Mouse (Mus musculus) CH12.LX (cell line): ENCODE results near the gene Lce1f. TPM values are rescaled to one million over a fixed set of nuclear protein-coding genes. Genes with fewer than 3 reads are reported as not detected.

Experiments
- DNase-seq: peaks from one replicate; pipeline ENCODE4 v3.0.0-alpha.2; 2013; ENCODE audit errors: extremely low read depth
- H3K27ac ChIP-seq: 2 replicates; pipeline ENCODE4 v1.5.1; 2012; ENCODE audit warnings: low read depth, mild to moderate bottlenecking, control low read depth, moderate library complexity; ENCODE audit not compliant: insufficient read depth
- H3K27me3 ChIP-seq: replicated peaks from 2 replicates; pipeline ENCODE3; 2012; ENCODE audit warnings: inconsistent platforms
- H3K36me3 ChIP-seq, 2 experiments: replicated peaks in 1 of 2; 2 replicates each; pipeline versions ENCODE3 to v1.6.1; 2012; ENCODE audit warnings: inconsistent platforms in 1 of 2, low read length in 1 of 2, mild to moderate bottlenecking in 1 of 2, mixed read lengths in 1 of 2, moderate library complexity in 1 of 2; ENCODE audit not compliant: control insufficient read depth in 1 of 2, insufficient read depth in 1 of 2
- H3K4me1 ChIP-seq, 2 experiments: 2 replicates each; pipeline ENCODE4 v1.6.1; 2012; ENCODE audit warnings: inconsistent platforms in 1 of 2, moderate library complexity in 1 of 2; ENCODE audit not compliant: insufficient read depth in 2 of 2, control insufficient read depth in 1 of 2
- H3K4me2 ChIP-seq: 2 replicates; pipeline ENCODE4 v1.6.1; 2012; ENCODE audit warnings: low read depth, mild to moderate bottlenecking, control low read depth; ENCODE audit not compliant: poor library complexity, insufficient read depth, severe bottlenecking
- H3K4me3 ChIP-seq, 3 experiments: fragments of 150-350 bp in 1 of 3; sonication (generic) in 1 of 3; replicated peaks in 1 of 3; 2 replicates each; pipeline versions ENCODE3 to v1.5.1; 2011 to 2012; ENCODE audit warnings: low read depth in 2 of 3, low read length in 2 of 3, mild to moderate bottlenecking in 2 of 3, moderate library complexity in 2 of 3, control low read depth in 1 of 3, improper control_type of control experiment in 1 of 3, inconsistent platforms in 1 of 3, mixed read lengths in 1 of 3; ENCODE audit not compliant: poor library complexity in 1 of 3
- H3K79me2 ChIP-seq: replicated peaks from 2 replicates; pipeline ENCODE4 v1.6.1; 2012; ENCODE audit warnings: mild to moderate bottlenecking, moderate library complexity; ENCODE audit not compliant: control insufficient read depth, poor library complexity, insufficient read depth, severe bottlenecking; ENCODE audit errors: extremely low read depth
- H3K9ac ChIP-seq: 2 replicates; pipeline ENCODE4 v1.6.1; 2012; ENCODE audit warnings: low read depth, mild to moderate bottlenecking, control low read depth, moderate library complexity; ENCODE audit not compliant: insufficient read depth
- H3K9me3 ChIP-seq: replicated peaks from 2 replicates; pipeline ENCODE3; 2012; ENCODE audit warnings: low read length, inconsistent platforms, mixed read lengths
- BHLHE40 ChIP-seq: IDR thresholded peaks from 2 replicates; pipeline ENCODE4 v1.6.1; 2011; ENCODE audit warnings: mild to moderate bottlenecking, low read depth, low read length, improper control_type of control experiment
- CHD1 ChIP-seq: IDR thresholded peaks from 2 replicates; pipeline ENCODE4 v1.6.1; 2012; ENCODE audit warnings: low read depth, low read length, improper control_type of control experiment, inconsistent platforms
- CHD2 ChIP-seq: IDR thresholded peaks from 2 replicates; pipeline ENCODE4 v1.6.1; 2011; ENCODE audit warnings: low read length, improper control_type of control experiment
- CTCF ChIP-seq, 2 experiments: IDR thresholded peaks in 1 of 2; conservative IDR thresholded peaks in 1 of 2; 2 replicates each; pipeline ENCODE4 v1.5.1; 2011 to 2012; ENCODE audit warnings: low read depth in 2 of 2, low read length in 2 of 2, improper control_type of control experiment in 1 of 2, inconsistent platforms in 1 of 2, mild to moderate bottlenecking in 1 of 2, moderate library complexity in 1 of 2
- EP300 ChIP-seq: IDR thresholded peaks from 2 replicates; pipeline ENCODE4 v1.6.1; 2011; ENCODE audit warnings: low read length, improper control_type of control experiment
- IRF4 ChIP-seq: IDR thresholded peaks from 2 replicates; pipeline ENCODE4 v1.6.1; 2014; ENCODE audit warnings: low read depth, mild to moderate bottlenecking, inconsistent platforms, low read length, improper control_type of control experiment
- JUN ChIP-seq: IDR thresholded peaks from 2 replicates; pipeline ENCODE4 v1.6.1; 2011; ENCODE audit warnings: low read depth, mild to moderate bottlenecking, low read length, improper control_type of control experiment, moderate library complexity; ENCODE audit not compliant: insufficient read depth
- MAZ ChIP-seq: IDR thresholded peaks from 2 replicates; pipeline ENCODE4 v1.6.1; 2012; ENCODE audit warnings: low read depth, mild to moderate bottlenecking, inconsistent platforms, low read length, improper control_type of control experiment, moderate library complexity
- MXI1 ChIP-seq: IDR thresholded peaks from 2 replicates; pipeline ENCODE4 v1.6.1; 2011; ENCODE audit warnings: mild to moderate bottlenecking, low read depth, low read length, improper control_type of control experiment
- MYC ChIP-seq: IDR thresholded peaks from 2 replicates; pipeline ENCODE4 v1.6.1; 2011; ENCODE audit warnings: low read depth, mild to moderate bottlenecking, improper control_type of control experiment, low read length
- POLR2A ChIP-seq: IDR thresholded peaks from 2 replicates; pipeline ENCODE4 v1.6.1; 2011; ENCODE audit warnings: low read depth, mild to moderate bottlenecking, improper control_type of control experiment, low read length
- RAD21 ChIP-seq: IDR thresholded peaks from 2 replicates; pipeline ENCODE4 v1.6.1; 2011; ENCODE audit warnings: low read depth, mild to moderate bottlenecking, low read length, improper control_type of control experiment, moderate library complexity
- TBP ChIP-seq: conservative IDR thresholded peaks from 2 replicates; pipeline ENCODE4 v1.6.1; 2011; ENCODE audit warnings: low read depth, low read length, improper control_type of control experiment
- UBTF ChIP-seq: IDR thresholded peaks from 2 replicates; pipeline ENCODE4 v1.6.1; 2012; ENCODE audit warnings: low read depth, mild to moderate bottlenecking, inconsistent platforms, low read length, improper control_type of control experiment, moderate library complexity
- USF2 ChIP-seq: conservative IDR thresholded peaks from 2 replicates; pipeline ENCODE4 v1.6.1; 2011; ENCODE audit warnings: low read depth, low read length, improper control_type of control experiment
- ZC3H11A ChIP-seq: IDR thresholded peaks from 2 replicates; pipeline ENCODE4 v1.6.1; 2012; ENCODE audit warnings: low read depth, mild to moderate bottlenecking, inconsistent platforms, low read length, improper control_type of control experiment
- ZKSCAN1 ChIP-seq: IDR thresholded peaks from 2 replicates; pipeline ENCODE4 v1.6.1; 2012; ENCODE audit warnings: low read depth, inconsistent platforms, low read length, improper control_type of control experiment, borderline replicate concordance
- dilution Hi-C: fragments of 300-500 bp; cut with MboI; formaldehyde crosslinking; loops from 2 replicates; pipeline ENCODE4 v1.14.3; 2020; ENCODE audit warnings: low sequenced_read_pairs; ENCODE audit not compliant: extremely low pct_unique_long_range_greater_than_20kb, extremely low pct_ligation_motif_present
- in situ Hi-C: fragments of 300-500 bp; cut with MboI; formaldehyde crosslinking; loops from 3 replicates; pipeline ENCODE4 v1.14.3; 2019; ENCODE audit warnings: low sequenced_read_pairs, low pct_ligation_motif_present, low pct_unique_long_range_greater_than_20kb, mixed read lengths
- polyA plus RNA-seq: library from polyadenylated mRNA; unstranded; fragments of >175 nt; gene quantifications from 2 replicates; pipeline ENCODE4 v1.2.1, GENCODE M21; 2012; ENCODE audit warnings: low read depth; ENCODE audit not compliant: insufficient read length
- total RNA-seq, 2 experiments: library from RNA; depleted of rRNA; stranded (reverse); fragments of 300-350 nt in 1 of 2; fragments of >200 nt in 1 of 2; gene quantifications; 2 replicates each; pipeline ENCODE4 v1.2.3; 2012 to 2014

The Lce1f gene
- total and polyA plus RNA-seq, 3 experiments: not detected

DNA sequence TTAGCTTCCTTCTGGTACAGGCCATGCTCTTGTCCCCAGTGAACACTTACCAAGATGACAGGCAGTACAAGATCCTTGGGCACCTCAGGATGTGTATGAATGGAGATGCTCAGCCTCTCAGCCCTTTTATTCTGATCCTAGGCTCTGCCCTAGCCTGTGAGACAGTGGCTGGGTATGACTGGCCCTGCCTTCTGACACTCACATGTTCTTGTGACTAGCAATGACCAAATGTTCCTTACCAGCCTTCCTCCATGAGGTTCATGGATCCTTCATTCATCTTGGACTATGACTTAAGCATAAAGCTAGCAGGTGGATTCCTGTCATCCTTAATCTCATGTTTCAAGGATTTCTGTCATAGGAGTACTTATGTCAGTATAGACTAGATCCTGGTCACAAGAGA, 49.9 kb downstream of the Lce1f start, which contains the start of gene Lce1a2:
TSS of gene Lce1a2 (minus strand) at position 101 of the 400 bp plus-strand sequence.
- H3K4me1 ChIP-seq: no peaks in the 10 kb centered on the region
- H3K79me2 ChIP-seq: no peaks in the 10 kb centered on the region
- no peak within 1 kb of the TSS for H3K9ac ChIP-seq
- dilution Hi-C loops (no loop called here), in situ Hi-C loops (no loop called here)
- H3K4me2 ChIP-seq: no peak within 1 kb of the TSS
- H3K27ac ChIP-seq: no peak within 1 kb of the TSS
- no peaks in the 10 kb centered on the region for H3K27me3 ChIP-seq
- no peaks in the 10 kb centered on the region for H3K9me3 ChIP-seq
- TF ChIP-seq IRF4 (no peak), MAZ (no peak), CHD1 (no peak), BHLHE40 (no peak), TBP (no peak), POLR2A (no peak), UBTF (no peak), MXI1 (no peak), USF2 (no peak), RAD21 (no peak), CHD2 (no peak), EP300 (no peak), ZKSCAN1 (no peak), MYC (no peak), ZC3H11A (no peak), CTCF (conservative IDR thresholded peaks at IDR 0.05 in 1 of 2, IDR thresholded peaks at IDR 0.05 in 1 of 2; ENCODE audit: low read depth in 2 of 2, low read length in 2 of 2) (no peak), JUN (no peak)
- no peak for DNase-seq
- no peak within 1 kb of the TSS for H3K4me3 ChIP-seq
- no peaks in the 10 kb centered on the region for H3K36me3 ChIP-seq

Other genes with a start within 250 kb of the Lce1f start
Only the 20 nearest of the 27 such genes appear.
- not detected in 2 replicates for gene 2310046K23Rik, start 185.8 kb downstream of the Lce1f start, total RNA-seq (2012; rRNA removed)
- not detected in 2 replicates for gene 2310046K23Rik, start 185.8 kb downstream of the Lce1f start, total RNA-seq (2014; rRNA removed)
- gene 2310046K23Rik, start 185.8 kb downstream of the Lce1f start, polyA plus RNA-seq: not detected in 2 replicates
- gene Ivl, start 146.6 kb downstream of the Lce1f start, total RNA-seq (2012; rRNA removed): 0.04 TPM in 1 of 2 replicates, not detected in the other
- gene Ivl, start 146.6 kb downstream of the Lce1f start, total RNA-seq (2014; rRNA removed): 0.30 and 0.31 TPM in 2 replicates
- gene Ivl, start 146.6 kb downstream of the Lce1f start, polyA plus RNA-seq: 0.38 and 0.44 TPM in 2 replicates
- gene Smcp, start 131.4 kb downstream of the Lce1f start, total RNA-seq (2012; rRNA removed): not detected in 2 replicates
- gene Smcp, start 131.4 kb downstream of the Lce1f start, total RNA-seq (2014; rRNA removed): not detected in 2 replicates
- gene Smcp, start 131.4 kb downstream of the Lce1f start, polyA plus RNA-seq: not detected in 2 replicates
- not detected in 2 replicates for gene 2210017I01Rik, start 112.9 kb downstream of the Lce1f start, total RNA-seq (2012; rRNA removed)
- gene 2210017I01Rik, start 112.9 kb downstream of the Lce1f start, total RNA-seq (2014; rRNA removed): not detected in 2 replicates
- gene 2210017I01Rik, start 112.9 kb downstream of the Lce1f start, polyA plus RNA-seq: not detected in 2 replicates
- gene Lce6a, start 98.7 kb downstream of the Lce1f start, total RNA-seq (2012; rRNA removed): not detected in 2 replicates
- not detected in 2 replicates for gene Lce6a, start 98.7 kb downstream of the Lce1f start, total RNA-seq (2014; rRNA removed)
- gene Lce6a, start 98.7 kb downstream of the Lce1f start, polyA plus RNA-seq: not detected in 2 replicates
- not detected in 2 replicates for gene Lce1a1, start 72.0 kb downstream of the Lce1f start, total RNA-seq (2012; rRNA removed)
- gene Lce1a1, start 72.0 kb downstream of the Lce1f start, total RNA-seq (2014; rRNA removed): not detected in 2 replicates
- gene Lce1a1, start 72.0 kb downstream of the Lce1f start, polyA plus RNA-seq: not detected in 2 replicates
- gene Lce1b, start 63.4 kb downstream of the Lce1f start, total RNA-seq (2012; rRNA removed): not detected in 2 replicates
- not detected in 2 replicates for gene Lce1b, start 63.4 kb downstream of the Lce1f start, total RNA-seq (2014; rRNA removed)
- not detected in 2 replicates for gene Lce1b, start 63.4 kb downstream of the Lce1f start, polyA plus RNA-seq
- not detected in 2 replicates for gene Lce1a2, start 50.0 kb downstream of the Lce1f start, total RNA-seq (2012; rRNA removed)
- not detected in 2 replicates for gene Lce1a2, start 50.0 kb downstream of the Lce1f start, total RNA-seq (2014; rRNA removed)
- gene Lce1a2, start 50.0 kb downstream of the Lce1f start, polyA plus RNA-seq: not detected in 2 replicates
- not detected in 2 replicates for gene Lce1c, start 41.1 kb downstream of the Lce1f start, total RNA-seq (2012; rRNA removed)
- gene Lce1c, start 41.1 kb downstream of the Lce1f start, total RNA-seq (2014; rRNA removed): not detected in 2 replicates
- not detected in 2 replicates for gene Lce1c, start 41.1 kb downstream of the Lce1f start, polyA plus RNA-seq
- not detected in 2 replicates for gene Lce1d, start 33.1 kb downstream of the Lce1f start, total RNA-seq (2012; rRNA removed)
- not detected in 2 replicates for gene Lce1d, start 33.1 kb downstream of the Lce1f start, total RNA-seq (2014; rRNA removed)
- gene Lce1d, start 33.1 kb downstream of the Lce1f start, polyA plus RNA-seq: not detected in 2 replicates
- not detected in 2 replicates for gene Lce1e, start 11.3 kb downstream of the Lce1f start, total RNA-seq (2012; rRNA removed)
- not detected in 2 replicates for gene Lce1e, start 11.3 kb downstream of the Lce1f start, total RNA-seq (2014; rRNA removed)
- gene Lce1e, start 11.3 kb downstream of the Lce1f start, polyA plus RNA-seq: not detected in 2 replicates
- gene Gm38119, start 18.7 kb upstream of the Lce1f start, total RNA-seq (2012; rRNA removed): not detected in 2 replicates
- not detected in 2 replicates for gene Gm38119, start 18.7 kb upstream of the Lce1f start, total RNA-seq (2014; rRNA removed)
- gene Gm38119, start 18.7 kb upstream of the Lce1f start, polyA plus RNA-seq: not detected in 2 replicates
- gene Lce1g, start 32.0 kb upstream of the Lce1f start, total RNA-seq (2012; rRNA removed): not detected in 2 replicates
- gene Lce1g, start 32.0 kb upstream of the Lce1f start, total RNA-seq (2014; rRNA removed): not detected in 2 replicates
- gene Lce1g, start 32.0 kb upstream of the Lce1f start, polyA plus RNA-seq: not detected in 2 replicates
- not detected in 2 replicates for gene Lce1h, start 44.7 kb upstream of the Lce1f start, total RNA-seq (2012; rRNA removed)
- not detected in 2 replicates for gene Lce1h, start 44.7 kb upstream of the Lce1f start, total RNA-seq (2014; rRNA removed)
- gene Lce1h, start 44.7 kb upstream of the Lce1f start, polyA plus RNA-seq: not detected in 2 replicates
- not detected in 2 replicates for gene Lce1i, start 58.5 kb upstream of the Lce1f start, total RNA-seq (2012; rRNA removed)
- not detected in 2 replicates for gene Lce1i, start 58.5 kb upstream of the Lce1f start, total RNA-seq (2014; rRNA removed)
- not detected in 2 replicates for gene Lce1i, start 58.5 kb upstream of the Lce1f start, polyA plus RNA-seq
- gene Lce1j, start 70.2 kb upstream of the Lce1f start, total RNA-seq (2012; rRNA removed): not detected in 2 replicates
- gene Lce1j, start 70.2 kb upstream of the Lce1f start, total RNA-seq (2014; rRNA removed): not detected in 2 replicates
- gene Lce1j, start 70.2 kb upstream of the Lce1f start, polyA plus RNA-seq: not detected in 2 replicates
- not detected in 2 replicates for gene Lce1k, start 87.5 kb upstream of the Lce1f start, total RNA-seq (2012; rRNA removed)
- gene Lce1k, start 87.5 kb upstream of the Lce1f start, total RNA-seq (2014; rRNA removed): not detected in 2 replicates
- gene Lce1k, start 87.5 kb upstream of the Lce1f start, polyA plus RNA-seq: not detected in 2 replicates
- gene Kprp, start 106.9 kb upstream of the Lce1f start, total RNA-seq (2012; rRNA removed): not detected in 2 replicates
- not detected in 2 replicates for gene Kprp, start 106.9 kb upstream of the Lce1f start, total RNA-seq (2014; rRNA removed)
- not detected in 2 replicates for gene Kprp, start 106.9 kb upstream of the Lce1f start, polyA plus RNA-seq
- gene Lce1l, start 130.9 kb upstream of the Lce1f start, total RNA-seq (2012; rRNA removed): not detected in 2 replicates
- gene Lce1l, start 130.9 kb upstream of the Lce1f start, total RNA-seq (2014; rRNA removed): not detected in 2 replicates
- gene Lce1l, start 130.9 kb upstream of the Lce1f start, polyA plus RNA-seq: not detected in 2 replicates
- not detected in 2 replicates for gene 2310050C09Rik, start 149.9 kb upstream of the Lce1f start, total RNA-seq (2012; rRNA removed)
- gene 2310050C09Rik, start 149.9 kb upstream of the Lce1f start, total RNA-seq (2014; rRNA removed): not detected in 2 replicates
- gene 2310050C09Rik, start 149.9 kb upstream of the Lce1f start, polyA plus RNA-seq: not detected in 2 replicates